Mouse (Mus musculus): ENCODE results near the gene Megf9.

Megf9 gene

GRCm38 (mm10) chr4:70412126-70412525, 122.7 kb downstream of the Megf9 start:
- DNase-seq: peak; percentile 6

DNA sequence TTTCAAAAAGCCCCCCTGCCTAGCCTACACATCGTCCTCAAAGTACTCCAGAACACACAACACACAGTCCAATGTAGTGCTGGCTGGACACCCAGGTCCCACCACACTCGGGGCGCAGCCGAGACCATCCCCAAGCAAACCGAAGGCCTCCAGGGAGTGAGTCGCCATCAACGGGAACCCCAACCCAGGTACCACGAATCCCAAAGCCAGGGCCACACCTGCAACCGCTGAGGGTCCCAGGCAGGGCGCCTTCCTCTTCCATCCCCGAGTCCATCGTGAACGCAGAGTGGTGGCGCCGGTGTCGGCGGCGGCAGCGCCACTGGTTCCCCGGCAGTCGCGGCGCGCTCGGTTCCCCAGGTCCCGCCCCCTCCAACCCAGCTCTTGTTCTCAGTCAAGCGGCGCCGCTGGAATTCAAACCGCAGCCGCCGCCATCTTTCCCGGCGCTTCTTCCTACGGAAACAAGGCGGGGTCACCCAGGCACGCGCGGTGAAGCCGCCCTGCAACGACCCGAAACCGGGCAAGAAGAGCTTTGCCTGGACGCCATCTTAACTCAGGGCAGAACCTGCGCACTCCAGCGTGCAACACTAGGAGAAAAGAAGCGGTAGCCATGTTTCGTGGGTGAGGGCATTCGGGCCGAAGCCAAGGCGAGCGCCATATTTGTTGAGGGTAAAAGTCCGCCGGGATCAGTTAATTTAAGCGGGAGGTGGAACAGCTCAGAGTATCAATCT, 124.6 kb downstream of the Megf9 start, which contains the start of gene Cdk5rap2:
Gene Cdk5rap2 (minus strand): TSS at position 450 of the 728 bp plus-strand sequence.
- DNase-seq: peak; percentile 99

DNA sequence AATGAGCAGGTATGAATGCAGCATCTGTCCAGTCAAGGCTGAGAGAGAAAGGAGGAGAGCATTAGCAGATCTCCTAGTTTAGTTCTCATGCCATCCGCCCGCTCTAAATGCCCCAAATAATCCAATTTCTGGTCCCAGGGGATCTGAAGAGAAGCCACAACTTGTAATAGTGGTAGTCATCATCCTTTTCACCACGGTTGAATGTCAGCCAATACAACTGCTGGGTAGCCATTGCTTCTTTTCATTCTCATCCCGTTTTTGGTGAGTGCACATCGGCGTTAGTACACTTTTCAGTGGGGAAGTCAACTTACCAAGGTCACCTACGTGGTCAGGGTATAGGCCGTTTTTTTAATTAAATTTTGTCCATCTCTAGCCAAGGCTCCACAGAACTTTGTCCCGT, 125.3 kb downstream of the Megf9 start:
- DNase-seq: peak; percentile 8

- DNase-seq: no peak
Observed at GRCm38 (mm10) chr4:70402109-70402819, 132.5 kb downstream of the Megf9 start.

DNA sequence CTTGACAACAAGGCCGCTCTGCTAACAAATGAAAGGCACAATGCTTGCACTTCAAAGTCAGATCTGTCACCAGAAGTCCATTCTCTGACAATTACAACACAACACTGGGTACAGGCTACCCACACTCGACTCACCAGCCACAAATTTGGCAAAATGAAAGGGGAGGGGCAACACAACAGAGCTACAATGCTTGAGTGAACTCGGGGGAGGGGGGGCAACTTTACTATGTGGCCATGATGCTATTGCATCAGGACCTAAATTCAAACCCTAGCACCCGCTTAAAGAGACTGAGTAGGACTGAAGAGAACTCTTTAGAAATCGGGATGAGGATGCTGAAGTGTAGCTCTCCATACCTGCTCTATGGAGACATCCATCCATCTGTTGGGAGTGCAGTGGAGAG, 135.3 kb downstream of the Megf9 start:
- DNase-seq: no peak

DNA sequence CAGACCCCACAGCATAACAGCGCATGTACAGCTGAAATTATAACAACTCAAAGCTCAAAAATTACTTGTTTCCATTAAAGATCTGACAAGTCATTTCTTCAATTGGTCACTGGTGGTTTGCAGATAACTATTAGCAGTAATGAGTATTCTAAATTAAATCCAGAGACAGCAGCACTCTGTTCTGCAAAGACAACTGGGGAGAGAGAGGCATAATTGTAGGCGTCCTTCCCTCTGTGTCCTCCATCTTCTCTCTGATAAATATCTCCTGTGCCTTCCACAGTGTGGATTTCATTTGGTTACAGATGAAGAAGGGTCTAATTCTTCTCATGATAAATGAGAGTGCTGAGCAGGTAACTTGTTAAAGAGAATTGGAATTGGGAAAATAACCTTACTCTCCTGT, 135.7 kb downstream of the Megf9 start:
- no peak for DNase-seq

GRCm38 (mm10) chr4:70398088-70398487, 136.7 kb downstream of the Megf9 start:
- DNase-seq: no peak

GRCm38 (mm10) chr4:70396701-70397100, 138.1 kb downstream of the Megf9 start:
- DNase-seq: no peak

DNA sequence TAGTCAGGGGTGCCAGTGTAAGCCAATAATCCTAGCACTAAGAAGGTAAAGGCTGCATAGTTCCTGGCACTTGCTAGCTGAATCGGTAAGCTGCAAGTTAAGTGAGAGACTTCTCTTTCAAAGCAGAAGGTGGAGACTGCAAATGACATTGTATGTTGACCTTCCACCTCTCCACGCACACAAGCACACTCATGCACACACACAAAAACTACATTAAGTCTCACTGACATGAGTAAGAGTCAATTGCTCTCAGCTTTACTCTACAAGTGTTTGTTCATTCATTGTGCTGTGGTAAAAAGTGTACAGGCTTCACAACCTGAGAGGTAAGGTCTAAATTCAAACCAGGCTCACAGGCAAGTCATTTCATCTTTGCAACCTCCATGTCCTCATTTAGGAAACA, 140.1 kb downstream of the Megf9 start:
- DNase-seq: no peak

GRCm38 (mm10) chr4:70391760-70392372, 142.9 kb downstream of the Megf9 start:
- no peak for DNase-seq

DNA sequence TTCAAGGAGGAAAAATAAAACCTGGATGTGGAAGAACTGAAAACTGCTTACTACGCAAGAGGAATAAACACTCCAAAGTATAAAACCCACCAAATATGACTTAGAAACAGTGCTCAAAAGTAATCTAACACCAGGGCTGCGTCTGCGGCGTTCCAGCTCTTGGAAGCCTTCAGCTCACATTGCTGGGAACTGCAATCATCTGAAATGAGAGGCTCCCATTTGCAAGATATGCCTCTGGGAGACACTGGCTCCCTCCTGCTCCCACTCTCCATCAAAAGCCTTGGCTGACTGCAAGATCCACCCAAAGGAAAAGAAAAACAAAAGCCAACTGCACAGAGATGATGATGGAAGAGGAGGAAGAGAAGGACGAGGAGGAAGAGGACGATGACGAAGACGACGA, 143.7 kb downstream of the Megf9 start:
- no peak for DNase-seq

GRCm38 (mm10) chr4:70386206-70386605, 148.6 kb downstream of the Megf9 start:
- DNase-seq: no peak

DNA sequence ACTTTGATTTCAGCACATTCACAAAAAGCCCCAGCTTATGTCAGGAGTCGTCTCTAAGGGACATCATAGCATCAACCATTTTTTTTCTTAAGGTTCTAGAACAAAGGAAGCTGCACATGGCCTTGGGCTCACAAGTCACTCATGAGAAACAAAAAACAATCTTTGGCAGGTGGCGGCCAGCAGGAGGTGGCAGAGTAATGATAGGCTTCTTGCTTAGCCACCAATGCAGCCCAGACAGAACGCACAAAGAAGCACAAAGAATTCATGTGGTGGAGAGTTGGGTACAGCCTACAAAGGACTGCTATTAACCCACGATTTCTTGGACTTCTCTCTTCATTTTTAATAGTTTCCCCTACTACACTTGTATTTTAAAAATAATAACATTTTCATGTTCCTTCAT, 157.4 kb downstream of the Megf9 start:
- DNase-seq: no peak
